Mouse (Mus musculus) cerebellum, adult 11 months (tissue): ENCODE measurements around the gene Kdm5a.

Experiments
- DNase-seq: peaks from one replicate; pipeline ENCODE4 v3.0.0; 2022

Gene Kdm5a

DNA sequence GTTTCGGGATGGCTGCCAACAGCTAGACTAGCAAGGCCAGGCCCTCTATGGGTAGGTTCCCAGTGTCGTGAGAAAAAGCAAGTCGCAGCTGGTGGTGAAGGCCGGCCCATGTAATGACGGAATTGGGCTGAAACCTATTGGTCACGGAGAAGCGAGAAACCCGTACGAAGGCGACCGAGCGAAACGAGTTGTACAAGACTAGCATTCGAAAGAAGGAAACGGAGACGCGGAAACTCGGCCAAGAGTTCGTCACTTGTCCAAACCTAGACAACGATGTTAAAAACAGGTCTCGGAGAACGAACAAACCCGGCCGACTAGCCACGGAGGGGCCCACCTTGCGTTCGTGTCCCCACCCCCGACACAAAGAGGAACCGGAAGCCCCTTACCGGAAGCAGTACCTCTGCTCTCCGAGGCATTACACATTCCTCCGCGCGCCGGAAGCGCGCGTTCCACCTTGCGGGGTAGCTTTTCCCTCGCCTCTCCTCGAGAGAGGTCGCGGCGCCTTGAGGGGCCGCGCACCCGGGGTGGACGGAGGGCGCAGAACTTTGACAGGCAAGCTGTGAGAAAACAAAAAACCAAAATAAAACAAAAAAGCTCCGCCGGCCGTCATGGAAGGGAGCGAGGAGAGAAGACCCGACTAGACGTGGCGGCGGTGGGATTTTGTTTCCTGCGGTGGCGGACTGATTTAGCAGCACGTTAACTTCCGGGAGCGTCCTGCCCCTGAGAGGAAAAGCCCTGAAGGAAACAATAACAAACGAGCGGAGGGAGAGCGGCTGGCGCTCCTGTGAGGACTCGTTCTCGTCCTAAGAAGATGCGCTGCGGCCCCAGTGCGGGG, at the start of gene Kdm5a, which contains the start of gene Ccdc77:
Gene Kdm5a (plus strand): TSS at position 437 of the 835 bp plus-strand sequence.
Gene Ccdc77 (minus strand): TSS at position 687 of the 835 bp plus-strand sequence.
- DNase-seq = peak; percentile 89

DNA sequence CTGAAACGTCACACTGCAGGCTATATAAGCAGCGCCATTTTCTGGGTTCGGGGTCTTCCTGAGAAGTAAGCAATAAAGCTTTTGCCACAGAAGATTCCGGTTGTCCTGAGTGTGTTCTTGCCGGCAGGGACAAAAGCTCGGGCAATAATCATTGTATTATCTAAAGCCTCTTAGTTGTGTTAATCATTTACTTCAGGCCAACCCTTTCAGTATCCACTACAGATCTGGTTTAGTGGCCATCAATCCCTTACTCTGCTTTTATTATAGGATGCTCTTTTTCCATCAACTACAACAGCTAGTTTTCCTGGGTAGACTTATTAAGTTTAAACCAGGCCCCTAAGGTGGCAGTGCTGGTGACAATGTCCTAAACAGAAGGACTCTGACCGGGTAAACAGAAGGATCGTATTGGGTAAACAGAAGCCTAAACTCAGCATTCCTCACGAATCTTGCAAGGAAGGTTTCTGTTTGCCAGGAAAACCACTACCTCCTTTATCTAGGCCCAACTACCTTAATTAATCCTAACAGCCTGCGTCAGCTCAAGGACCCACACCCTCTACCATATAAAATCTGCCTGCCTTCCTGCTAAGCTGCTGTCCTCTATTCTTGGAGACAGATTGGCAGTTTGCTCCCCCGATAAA, 45.5 kb upstream of the Kdm5a start:
- DNase-seq = no peak

DNA sequence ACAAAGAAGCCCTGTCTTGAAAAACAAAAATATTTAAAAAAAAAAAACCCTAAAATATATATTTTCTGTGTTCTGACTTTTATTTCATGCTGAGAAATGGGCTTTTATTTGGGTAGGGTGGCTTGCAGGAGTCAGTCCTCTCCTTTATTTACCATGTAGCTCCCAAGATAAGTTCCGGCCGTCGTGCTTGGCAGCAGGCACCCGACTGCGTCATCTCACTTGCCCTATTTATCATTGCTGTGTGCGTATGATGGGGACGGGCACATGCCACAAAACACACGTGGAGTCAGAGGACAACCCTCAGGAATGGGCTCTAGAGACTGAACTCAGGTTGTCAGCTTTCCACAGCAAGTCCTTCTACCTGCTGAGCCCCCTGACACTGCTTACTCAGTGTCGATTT, 44.8 kb upstream of the Kdm5a start:
- no peak for DNase-seq

DNA sequence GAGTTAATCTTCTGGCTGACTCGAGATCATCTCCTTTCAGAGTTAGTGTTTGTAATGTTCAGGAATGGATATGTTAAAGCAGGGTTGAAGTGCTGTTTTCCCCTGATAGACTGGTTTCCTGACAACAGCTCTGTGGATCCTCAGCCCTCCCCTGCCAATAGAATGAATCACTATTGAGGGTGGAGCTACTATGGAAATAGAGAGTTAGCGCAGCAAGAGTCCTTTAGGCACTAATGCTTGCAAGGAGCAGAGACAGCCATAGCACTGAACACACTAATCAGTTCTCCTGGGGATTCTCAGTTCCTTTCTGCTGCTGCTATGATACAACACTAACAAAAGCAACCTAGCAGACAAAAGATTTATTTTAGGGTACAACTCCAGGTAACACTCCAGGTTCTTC, 43.6 kb upstream of the Kdm5a start:
- no peak for DNase-seq

DNA sequence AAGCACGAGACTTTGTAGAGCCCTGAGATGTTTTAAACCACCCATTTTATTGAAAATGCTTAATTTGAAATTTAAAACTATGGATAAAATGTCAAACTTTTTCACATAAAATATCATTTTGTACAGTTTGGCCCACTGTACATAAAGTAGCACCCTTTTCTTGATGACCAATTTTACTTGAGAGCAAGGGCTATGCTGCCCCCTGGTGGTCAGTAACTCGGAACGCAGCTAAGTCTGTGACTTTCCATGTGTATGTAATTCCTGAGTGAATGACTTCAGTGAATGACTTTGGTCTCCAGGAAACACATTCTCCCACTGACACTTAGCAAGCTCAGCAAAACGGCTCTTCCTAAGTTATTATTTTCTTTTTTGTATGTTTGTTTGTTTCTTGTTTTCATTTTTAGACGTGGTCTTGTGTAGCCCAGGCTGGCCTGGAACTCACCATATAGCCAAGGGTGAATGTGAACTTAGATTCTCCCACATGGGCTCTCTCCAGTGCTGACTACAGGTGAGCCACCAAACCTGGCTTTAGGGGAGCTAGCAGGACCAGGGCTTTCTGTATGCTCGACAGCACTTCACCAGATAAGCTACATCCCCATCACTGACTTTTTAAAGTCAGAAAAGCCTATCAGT, 39.5 kb upstream of the Kdm5a start:
- peak; percentile 51 for DNase-seq

DNA sequence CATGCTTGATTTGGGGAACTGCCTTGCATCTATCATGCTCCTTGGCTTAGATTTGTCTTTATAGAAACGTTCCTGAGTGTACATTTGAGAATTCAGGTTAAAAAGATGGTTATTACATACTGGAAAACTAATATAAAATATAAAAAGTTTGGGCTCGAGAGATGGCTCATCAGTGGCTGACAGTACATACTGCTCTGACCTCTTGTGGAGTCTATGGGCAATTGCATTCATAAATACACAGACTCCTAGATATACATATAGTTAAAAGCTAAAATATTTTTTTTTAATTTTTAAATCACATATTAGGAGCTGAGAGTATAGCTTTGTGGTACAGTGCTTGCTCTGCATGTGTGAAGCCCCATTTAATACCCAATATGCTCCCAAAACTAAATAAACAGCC, 31.6 kb upstream of the Kdm5a start:
- DNase-seq = no peak

DNA sequence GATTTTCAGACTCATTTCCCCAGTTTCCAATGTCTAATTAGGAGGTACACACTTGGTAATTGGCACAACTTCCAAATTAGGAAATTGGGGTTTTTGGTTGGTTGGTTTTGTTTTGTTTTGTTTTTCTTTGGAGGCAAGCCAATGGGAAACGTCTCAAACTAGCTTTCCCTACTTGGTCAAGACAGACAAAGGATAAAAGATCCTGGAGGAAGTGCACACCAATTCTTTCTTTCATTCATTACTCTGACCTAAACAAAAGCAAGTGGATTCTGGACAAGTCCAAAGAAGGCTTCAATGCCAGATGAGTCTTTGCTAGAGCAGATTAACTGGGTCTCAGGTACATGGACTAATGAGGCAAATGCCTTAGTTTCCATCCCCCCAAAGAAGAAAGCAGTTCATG, 19.9 kb upstream of the Kdm5a start:
- no peak for DNase-seq

DNA sequence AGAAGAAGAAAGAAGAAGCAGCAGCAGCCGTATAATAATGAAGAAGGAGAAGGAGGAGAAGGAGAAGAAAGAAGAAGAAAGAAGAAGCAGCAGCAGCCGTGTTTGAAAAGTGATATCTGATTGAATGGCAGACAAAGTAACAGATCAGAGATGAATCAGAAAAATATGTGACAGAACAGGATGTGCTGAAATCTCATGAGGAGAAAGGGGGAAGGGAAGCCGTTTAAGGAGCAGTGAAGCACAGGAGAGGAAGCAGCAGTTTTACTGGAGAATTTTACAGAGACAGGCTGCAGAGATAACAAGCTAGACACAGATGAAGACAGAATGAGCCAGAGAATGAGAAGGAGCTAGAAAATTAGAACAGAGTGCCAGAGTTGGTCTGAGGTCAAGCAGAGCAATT, 14.9 kb upstream of the Kdm5a start:
- DNase-seq = no peak

DNA sequence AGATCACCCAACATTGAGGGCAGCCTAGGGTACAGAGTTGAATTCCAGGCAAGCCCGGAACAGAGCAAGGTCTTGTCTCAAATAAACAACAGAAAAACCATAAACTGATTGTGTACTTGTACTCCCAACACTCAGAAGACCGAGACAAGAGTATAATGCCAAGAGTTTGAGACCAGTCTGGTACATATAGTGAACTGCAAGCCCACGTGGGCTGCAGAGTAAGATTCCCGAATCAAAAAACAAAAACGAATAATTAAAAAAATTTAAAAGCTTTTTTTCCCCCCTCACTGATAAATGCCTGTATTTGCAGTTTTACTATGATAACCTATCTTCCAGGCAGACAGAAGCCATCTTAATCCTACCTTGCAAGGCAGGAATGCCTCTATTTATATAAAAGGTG, 7.4 kb upstream of the Kdm5a start:
- DNase-seq = no peak

DNA sequence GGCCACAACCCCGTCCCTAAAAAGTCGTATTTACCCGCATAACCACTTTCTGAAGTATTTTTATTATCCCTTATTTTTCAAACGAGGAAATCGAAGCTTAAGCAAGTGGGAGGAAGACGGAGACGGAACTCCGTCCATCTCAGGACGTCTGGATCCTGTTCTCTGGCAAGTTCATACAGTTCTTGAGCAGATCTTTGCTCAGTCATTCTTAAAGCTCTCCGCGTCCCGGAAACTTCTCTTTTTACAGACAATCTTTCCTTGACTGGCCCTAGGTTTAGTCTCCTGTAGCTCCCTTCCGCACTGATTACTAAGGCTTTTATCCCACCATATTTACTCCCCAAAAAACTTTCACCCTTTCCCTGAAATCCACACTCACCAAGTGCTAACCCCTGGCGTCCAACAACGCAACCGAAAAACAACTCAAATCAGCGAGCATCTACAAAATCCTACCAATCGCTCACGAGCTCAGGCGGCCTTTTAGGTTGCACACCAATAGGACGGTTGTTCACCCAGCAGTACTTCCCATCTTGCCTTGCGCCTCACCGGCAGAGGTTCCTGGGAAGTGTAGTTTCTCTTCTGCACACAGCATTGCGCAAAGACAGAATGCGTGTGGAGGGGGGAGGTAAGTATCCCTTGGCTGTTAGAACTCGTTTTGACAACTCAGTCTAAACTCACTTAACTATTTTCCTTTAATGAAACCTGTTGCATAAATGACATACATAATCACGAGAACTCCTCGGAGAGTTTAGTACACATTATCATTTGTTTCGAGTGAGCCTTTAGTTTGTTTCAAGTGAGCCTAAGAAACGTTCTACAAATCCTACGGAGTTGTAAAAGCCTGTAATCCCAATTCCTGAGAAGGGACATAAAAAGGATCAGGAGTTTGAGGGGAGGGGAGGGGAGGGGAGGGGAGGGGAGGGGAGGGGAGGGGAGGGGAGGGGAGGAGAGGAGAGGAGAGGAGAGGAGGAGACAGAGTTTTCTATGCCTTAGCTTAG, 6.7 kb upstream of the Kdm5a start:
- DNase-seq = peak; percentile 70

DNA sequence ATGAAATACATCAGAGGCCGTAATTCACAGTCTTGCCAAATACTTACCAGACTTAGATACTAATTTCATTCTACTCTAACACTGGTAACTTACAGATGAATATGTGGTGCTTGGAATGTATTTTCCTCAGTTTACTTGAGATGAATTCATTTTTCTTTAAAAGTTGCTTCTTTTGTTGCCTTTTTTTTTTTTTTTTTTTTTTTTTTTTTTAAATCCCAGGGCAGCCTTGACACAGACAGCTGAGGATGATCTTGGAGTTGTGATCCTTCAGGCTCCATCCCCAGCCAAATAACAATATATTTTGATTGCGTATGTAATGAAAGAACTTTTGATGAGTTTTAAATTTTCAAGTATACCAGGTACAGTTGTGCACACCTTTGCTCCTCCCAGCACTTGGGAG, 1.8 kb upstream of the Kdm5a start:
- no peak for DNase-seq

DNA sequence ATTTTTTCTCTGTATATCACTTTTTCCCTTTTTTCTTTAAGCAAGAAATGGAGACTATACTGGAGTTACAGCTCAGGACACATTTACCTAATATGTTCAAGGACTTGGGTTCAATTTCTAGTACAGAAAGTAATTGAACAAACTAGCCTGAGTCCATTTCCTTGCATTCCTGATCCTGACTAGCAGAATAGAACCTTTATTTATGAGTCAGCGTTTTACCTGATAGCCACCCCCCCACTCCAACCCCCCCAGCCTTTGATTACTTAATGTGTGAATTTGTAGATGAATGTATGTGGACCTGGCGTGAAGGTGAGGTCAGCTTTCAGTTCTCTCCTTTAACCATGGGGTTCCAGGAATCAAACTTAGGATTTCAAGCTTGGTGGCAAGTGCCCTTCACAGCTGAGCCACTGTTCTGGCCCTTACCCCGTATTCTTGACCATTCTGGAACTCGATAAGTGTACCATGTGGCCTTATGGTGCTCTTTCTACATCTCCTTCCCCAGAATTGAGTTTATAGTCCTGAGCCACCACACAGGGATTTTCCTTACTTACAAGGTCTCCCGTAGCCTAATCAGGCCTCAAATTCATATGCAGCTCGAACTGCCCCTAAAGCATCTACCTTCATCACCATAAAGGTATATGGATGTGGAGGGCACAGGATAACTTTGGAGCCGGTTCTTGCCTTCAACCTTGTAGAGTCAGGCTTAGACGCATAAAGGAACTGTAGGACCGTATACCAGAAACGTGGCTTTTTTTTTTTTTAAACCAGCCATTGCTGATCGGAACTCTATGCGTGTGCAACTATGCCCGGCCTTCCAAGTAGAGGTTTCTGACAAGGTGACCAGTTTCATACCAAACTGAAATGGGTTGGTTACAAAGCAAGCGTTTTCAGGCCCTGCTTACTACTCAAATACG, 893 bp upstream of the Kdm5a start:
- DNase-seq = no peak

DNA sequence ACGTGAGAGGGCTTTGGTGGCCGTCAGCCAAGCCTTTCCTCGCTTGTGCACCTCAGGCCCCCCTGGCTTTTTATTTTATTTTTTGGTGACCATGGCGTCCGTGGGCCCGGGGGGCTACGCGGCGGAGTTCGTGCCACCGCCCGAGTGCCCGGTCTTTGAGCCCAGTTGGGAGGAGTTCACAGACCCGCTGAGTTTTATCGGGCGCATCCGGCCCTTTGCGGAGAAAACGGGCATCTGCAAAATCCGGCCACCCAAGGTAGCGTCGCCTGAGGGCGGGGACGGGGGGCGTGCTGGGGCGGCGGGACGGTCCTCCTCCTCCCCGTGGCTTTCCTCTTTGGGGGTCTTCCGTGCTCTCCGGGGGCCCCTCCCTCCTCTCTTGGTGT, 590 bp downstream of the Kdm5a start:
- no peak for DNase-seq

DNA sequence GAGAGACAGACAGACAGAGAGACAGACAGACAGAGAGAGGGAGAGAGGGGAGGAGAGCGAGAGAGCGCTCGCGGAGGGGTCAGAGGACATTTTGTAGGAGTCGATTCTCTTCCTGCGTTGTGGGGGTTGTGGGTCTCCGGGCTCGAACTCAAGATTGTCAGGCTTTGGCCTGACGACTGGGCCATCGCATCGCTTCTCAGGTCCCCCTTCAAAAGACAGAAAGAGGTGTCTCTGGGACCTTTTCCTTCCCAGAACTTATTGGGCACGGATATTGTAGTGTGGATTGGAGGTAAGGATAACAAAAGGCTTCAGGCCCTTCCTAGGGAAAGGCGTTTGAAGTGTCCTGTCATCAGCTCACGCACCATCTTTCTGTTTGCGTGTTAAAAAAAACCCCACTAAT, 1.1 kb downstream of the Kdm5a start:
- DNase-seq = no peak

DNA sequence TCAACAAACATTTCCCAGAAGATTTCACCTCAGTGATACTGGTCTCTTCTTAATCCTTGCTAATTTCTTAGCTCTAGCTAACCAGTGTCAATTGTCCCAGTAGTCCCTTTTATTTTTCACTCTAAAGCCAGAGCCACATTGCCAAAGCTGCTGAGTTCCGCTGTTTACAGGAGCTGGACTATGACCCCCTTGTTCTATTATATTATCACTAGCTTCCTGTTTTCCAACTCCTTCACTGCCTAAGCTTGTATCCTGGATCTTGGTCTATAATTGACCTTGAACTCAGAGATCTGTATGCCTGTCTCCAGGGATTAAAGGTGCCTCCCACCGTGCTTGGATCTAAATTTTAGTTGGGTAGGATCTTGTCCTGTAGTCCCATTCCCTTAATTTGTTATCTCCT, 12.8 kb downstream of the Kdm5a start:
- DNase-seq = no peak

DNA sequence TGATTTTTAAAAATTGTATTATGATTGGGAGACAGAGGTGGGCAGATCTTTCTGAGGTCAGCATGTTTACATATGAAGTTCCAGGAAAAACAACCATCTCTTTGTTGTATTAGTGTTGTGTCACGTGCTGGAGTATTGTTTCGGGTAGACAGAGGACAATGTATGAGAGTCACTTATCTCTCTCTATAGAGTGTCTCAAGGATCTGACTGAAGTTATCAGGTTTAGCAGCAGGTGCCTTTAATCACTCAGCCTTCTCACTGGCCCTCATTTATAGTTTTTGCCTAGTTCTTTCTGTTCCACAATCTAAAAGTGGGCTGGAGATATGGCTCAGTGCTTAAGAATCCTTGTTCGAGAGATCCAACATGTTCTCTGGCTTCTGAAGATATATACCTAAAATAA, 26.1 kb downstream of the Kdm5a start:
- no peak for DNase-seq

DNA sequence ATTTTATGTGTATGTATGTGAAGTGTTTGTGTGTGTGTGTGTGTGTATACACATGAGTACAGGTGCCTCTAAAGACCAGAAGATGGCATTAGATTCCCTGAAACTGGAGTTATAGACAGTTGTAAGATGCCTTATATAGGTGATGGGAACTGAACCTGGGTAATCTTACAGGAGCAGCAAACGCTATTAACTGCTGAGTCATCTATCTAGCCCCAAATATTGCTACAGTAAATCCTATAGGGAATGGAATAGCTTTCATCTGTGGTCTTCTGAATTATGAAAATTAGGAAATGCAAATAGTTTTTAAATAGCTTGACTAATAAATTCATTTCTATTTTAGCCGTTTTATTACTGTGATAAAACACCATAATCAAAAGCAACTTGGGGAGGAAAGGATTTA, 28.9 kb downstream of the Kdm5a start:
- DNase-seq = no peak

DNA sequence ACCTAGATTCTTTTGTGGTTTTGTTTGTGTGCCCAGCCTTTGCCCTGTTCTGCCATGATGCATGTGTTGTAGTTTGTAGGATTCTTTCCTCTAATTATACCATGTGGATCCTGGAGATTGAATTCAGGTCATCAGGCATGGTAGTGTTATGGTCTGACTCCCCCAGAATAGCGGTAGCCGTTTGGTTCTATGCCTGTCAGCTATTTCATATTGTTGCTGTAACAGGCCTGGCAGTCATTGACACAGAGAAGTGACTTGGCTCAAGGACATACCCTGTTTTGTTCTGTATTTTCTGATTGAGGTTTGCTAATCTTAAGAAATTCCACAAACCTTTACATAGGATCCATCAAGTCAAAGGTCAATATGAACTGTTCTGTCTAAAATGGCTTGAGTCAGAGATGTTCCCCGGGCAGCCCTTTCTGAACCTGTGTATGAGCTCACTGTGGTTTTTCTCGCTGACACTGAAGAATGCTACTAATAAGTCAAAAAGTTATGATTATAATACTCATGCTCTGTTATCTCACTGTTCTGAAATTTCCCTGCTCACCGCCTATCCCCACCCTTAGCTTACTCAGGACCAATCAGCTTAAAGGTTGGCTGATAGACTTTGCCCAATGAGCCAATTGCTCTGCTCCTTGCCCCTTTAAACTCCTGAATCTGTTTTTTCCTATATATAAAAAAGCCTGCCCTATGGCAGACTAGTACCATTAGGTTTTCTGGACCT, 31.9 kb downstream of the Kdm5a start:
- DNase-seq = no peak

DNA sequence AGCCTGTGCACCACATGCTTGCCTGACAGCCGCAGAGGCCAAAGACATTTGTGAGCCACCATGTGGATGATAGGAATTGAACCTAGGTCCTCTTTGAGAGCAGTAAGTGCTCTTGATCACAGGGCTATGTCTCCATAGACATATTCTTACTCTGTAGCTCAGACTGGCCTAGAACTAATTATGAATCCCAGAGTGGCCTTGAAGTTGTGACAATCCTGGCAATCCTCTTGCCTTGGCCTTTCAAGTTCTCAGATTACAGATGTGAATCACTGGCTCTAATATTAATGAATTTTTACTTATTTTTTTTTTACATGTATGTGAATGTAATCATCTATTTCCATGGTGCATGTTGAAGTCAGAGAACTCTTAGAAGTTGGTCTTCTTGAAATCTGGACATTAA, 40.0 kb downstream of the Kdm5a start:
- no peak for DNase-seq

DNA sequence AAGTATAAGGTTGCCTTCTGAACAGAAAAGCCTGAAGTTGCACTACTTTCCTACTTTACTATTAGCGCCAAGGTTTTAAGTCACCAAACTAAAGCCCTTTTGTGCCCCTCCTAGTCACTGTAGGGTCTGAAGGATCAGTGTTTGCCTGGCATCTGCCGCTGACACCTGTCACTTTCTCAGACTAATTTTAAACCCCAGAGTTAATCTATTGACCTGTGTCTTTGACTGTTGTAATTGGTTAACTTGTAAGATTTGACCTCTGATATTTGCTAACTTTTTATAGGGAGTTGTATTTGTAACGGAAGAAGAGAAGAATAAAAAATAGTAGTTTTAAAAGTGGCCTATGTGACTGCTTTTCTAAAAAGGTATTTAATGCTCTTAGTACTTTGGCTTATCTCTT, 74.2 kb downstream of the Kdm5a start:
- no peak for DNase-seq

DNA sequence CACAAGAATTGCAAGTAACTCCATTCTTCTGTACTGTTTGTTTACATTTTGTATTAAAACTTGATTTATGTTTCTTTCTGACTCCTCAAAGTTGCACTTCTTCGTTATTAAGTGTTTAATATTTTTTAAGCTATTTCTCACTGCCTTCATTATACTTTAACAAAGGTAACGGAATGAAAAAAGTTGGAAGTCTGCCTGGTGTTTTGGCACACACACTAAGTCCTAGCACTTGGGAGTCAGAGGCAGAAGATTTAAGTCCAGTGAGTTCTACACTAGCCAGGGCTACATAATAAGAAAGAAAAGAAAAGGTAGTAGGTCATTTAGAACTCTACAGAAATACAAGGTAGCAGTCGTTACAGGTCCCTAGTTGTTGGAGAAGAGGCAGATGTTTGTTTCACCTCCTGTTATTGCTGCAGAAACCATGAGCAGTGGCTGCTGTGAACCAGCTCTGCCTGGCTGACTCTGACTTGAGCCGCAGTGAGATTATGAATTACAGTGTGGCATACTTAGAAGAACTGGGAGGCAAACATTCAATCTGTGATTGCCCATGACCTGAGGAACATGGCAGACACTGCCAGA, 78.3 kb downstream of the Kdm5a start:
- DNase-seq = no peak
